Mouse (Mus musculus): ENCODE results near the gene Mllt6.
A peak's percentile ranks its signal among the peaks of the same experiment; 100 is the strongest.
"Not testable (repeated sequence)": the region's sequence is repeated elsewhere in the genome, so short reads cannot be mapped to it uniquely, and the experiment has no call there.

Mllt6 gene

DNA sequence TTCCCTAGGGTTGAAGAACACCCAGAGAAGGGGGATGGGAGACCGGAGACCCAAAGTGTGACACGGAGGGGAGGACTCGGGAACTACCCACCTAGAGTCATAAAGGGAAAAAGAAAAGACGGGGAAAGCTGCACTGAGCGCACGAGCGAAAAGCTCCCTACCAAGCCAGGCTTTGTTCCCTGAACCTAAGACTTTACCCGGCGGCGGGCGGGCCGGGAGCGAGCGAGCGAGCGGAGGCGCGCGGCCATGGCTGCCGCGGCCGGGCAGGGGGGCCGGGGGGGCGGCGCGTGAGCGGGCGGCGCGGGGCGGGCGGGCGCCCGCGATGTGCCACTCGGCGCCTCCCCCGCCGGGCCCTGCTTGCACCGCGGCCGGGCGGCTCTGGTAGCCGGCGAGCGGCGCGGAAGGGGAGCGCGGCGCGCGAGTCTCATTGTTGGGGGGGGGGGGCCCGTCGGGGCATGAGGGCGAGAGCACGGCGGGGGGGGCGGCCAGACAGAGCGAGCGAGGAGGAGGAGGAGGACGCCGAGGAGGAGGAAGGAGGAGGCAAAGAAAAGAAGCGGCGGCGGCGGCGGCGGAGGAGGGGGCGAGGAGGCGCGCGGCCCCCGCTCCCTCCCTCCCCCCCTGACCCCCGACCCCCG, at the start of gene Mllt6:
Gene Mllt6 (plus strand): TSS at position 522 of the 635 bp plus-strand sequence.
- peak; percentile 83 to 90 for DNase-seq

DNA sequence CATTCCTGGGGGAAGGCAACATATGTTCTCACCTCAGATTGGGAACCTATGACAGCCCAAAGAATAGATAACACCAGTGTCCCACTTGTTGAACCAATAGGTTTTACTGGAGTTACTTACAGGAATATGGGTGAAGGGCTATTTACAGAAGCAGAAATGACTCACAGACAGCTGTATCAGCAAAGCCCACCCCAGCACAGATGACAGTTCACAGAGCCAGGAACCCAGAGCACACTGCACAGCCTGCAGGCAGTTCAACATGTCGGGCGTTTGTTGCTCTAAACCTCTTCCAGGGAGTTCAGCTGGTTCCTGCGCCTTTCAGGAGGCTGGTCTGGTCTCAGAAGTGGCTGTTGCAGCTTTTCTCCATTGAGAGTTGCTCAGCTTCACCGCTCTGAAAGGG, 47.9 kb upstream of the Mllt6 start:
- no peak for DNase-seq

DNA sequence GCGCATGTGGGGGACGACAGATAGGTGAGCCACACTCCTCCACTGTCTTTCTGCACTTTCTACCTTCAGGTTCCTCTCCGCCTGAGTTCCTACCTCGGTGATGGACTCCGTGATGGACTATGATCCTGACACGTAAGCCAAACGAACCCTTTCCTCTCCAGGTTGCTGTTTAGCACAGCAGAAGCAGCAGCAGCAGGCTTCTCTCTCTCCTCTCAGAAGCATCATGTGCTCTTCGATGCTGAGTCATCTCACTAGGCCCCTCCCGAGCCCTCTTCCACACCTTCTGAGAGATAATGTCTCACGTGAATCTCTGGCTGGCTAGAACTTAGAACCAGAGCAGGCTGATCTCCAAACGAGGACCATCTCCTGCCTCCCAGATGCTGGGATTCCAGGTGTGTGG, 44.8 kb upstream of the Mllt6 start:
- DNase-seq: no peak

DNA sequence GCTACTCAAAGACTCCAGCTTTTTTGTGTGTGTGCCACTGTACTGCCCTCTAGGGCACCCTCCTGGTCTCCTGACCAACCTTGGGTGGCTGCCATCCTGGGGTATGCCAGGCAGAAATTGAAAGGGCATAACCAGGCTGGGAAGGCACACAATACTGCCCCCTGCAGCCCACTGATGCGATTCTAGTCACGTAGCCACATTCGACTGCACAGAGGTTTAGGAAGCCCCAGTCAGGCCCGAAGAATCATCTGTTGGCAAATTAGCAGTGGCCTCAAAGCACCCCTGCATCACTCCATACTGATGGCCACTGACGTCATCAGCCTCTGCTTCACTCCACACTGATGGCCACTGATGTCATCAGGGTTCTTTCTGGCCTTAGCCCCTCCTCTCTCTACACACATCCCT, 43.8 kb upstream of the Mllt6 start:
- DNase-seq: peak; percentile 81

DNA sequence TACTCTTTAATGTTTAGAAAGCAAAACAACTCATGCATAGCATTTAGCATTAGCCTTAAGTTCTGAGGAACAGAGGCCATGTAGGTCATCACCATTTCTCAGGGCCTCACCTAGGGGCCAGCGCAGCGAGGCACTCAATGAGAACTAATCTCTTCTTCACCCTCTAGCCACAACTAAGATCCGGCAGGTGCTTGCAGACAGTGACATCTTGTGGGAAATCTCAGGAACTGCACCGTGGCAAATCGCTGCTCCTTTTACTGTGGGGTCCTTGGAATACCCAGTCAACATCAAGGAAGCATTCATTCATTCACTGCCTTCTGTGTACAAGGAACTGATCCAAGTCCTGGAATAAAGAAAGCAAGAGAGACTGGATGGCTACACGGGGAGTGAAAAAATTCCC, 40.8 kb upstream of the Mllt6 start:
- peak; percentile 66 to 81 for DNase-seq

DNA sequence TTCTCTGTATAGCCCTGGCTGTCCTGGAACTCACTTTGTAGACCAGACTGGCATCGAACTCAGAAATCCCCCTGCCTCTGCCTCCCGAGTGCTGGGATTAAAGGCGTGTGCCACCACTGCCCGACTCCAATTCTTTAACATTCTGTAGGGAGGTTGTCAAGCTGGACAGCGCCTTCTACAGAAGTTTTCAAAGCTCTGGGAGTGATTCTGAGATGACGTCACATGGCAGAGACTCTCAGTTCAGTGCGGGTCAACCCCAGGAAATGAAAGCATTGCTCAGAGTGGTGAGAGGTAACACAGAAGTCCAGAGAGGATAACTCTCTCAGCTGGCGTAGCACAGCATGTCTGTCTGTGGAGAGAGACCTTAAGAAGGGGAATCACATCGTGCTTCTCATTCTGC, 40.0 kb upstream of the Mllt6 start:
- no peak for DNase-seq

DNA sequence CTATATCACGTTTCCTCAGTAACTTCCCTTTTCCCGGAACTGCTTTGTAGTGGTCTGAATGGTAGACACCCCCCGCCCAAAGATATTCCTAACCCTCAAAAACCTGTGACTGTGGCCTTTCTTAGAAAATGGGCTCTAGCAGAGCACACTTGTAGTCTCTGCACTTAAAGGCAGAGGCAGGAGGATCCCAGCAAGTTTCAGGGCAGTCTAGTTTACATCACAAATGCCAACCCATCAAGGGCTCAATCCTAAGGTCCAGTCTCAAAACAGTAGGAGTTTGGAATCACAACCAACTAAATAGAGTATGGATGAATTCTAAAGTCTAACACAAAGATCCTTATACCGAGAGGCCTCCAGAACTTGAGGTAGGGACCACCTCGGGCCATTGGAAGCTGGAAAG, 37.7 kb upstream of the Mllt6 start:
- no peak for DNase-seq

DNA sequence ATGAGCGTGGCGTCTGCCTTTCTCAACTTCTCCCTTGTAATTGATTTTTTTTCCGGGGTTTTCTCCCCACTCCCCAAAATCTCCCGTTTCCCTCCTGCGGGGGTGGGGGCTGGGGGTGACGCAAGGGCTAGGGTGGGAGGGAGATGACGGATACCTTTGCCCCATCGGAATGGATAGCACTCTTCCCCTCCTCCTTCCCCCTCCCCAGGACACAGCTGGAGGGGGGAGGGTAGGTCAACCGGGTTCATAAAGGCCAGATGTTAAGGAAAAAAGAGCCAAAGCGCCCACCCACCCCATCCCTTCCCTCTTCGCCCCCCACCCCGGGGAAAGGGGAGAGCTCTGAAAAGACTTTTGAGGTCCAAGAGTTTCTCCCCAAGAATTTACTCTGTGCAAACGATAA, 36.8 kb upstream of the Mllt6 start:
- DNase-seq: no peak

DNA sequence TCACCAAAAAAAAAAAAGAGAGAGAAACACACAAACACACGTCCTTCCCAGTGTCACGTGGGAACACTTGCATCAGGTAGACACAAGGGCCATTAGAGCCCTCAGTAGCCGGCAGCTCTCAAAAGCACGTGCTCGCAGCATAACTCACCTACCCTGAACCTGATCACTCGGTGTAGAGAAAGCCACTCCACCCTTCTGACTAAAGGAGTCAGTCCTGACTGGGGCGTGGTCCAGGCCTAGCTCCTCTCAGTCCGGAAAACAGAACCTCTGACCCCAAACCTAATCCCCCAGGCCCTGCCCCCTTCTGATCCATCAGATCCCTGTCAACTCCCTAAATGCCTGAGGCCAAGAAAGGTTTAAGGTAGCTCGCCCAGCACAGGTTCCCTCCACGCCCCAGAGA, 36.4 kb upstream of the Mllt6 start:
- peak in 1 of 2 experiments; percentile 60 for DNase-seq

DNA sequence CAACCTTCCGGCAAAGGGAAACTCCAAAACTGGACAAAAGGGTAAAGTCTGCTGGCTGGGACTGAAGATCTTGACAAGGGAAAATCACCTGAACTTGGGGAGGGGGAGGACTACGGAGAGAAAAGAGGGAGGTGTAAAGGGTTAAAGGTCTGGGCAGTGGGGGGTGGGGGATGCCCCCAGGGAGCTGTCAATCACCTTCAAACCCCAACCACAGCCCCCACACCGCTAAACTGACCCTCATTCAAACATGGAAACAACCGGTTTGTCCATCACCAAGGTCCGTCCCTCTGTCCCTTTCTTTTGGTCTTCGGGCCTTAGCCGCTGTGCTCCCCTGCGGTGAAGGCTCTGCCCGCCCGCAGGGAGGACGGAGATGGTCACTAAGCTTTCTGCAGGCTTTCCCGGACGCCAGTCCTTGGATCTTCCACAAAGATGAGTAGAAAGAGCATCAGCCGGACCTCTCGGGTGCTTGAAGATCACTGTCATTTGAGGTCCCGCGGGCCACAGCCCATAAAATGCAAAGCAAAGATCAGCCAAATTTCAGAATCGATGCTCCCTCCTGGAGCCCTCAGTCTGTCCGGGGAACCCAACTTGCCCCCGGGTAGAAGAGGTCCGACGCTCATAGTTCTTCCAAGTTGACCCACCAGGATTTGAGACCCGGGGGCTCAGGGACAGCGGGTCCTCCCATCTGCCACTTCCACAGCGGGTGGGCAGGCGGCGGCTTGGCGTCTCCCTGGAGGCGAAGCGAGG, 35.5 kb upstream of the Mllt6 start:
- no peak for DNase-seq

DNA sequence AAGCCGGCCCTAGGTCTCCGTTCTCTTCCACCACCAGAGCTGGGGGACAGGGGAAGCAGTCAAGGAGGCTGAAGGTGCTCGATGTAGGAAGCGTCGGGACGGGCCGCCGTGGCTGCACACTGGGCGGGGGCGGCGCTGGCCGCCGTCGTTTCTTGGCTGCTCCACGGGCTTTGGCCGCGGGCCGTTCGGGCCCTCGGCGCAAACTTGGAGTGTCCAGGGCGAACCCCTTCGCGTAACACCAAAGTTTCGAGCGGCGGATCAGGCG, 35.0 kb upstream of the Mllt6 start:
- peak in 1 of 2 experiments; percentile 25 for DNase-seq

DNA sequence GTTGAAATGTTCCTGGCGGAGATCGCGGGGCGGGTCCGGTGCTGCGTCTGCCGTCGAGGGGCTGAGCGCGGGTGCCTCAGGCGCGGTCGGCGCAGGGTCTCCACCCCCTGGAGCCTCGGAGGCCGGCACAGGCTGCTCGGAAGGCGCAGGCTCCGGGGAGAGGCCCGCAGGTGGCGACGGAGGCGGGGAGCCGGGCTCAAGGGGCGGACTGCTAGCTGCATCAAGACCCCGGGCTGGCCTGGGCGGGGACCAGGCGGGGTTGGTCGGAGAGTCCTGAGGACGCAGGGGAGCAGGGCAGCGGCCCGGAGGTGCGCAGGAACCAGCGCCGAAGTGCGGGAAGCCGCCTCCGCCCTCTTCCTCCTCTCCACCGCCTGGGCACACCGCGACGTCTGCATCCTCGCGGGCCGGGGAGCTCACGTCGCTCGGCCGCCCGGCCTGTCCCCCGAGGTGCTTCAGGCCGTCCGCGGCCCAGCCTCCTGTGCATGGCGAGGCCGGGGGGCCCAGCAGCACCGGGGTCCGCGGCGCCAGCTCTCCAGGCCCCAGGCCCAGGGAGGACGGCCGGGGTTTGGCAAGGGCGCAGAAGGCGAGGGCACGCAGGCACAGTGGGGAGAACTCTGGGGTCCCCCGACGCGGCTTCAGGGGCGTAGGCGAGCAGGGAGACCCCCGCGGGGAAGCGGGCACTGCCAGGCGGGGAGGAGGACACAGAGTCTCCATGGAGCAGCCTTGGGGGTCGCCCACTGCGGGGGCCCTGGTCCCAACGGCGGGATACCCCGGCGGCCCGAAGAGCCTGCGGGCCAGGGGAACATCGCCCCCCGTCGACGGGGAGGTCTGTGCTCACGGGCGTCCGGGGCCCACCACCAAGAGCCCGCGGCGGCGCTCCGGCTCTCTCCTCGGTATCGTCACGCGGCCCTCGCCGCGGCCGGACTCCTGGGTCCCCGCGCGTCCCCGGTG, 34.4 kb upstream of the Mllt6 start:
- peak; percentile 27 to 60 for DNase-seq

DNA sequence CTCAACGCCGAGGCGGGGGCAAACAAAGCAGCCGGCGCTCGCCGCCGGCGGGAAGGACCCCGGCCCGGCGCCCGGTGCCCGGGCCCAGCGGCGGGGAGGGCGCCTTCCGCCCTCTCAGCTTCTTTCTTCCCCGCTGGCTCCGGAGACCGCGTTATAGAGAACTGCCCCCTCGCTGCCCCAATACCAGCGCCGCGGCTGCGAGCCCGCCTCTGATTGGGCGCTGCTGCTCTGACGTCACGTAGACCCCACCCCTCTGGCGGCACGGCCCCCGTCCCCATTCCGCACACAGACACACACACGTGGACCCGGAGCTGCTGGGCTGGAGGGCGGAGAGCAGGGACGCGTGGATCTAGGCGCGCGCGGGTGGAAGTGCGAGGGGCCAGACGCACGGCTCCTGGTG, 33.6 kb upstream of the Mllt6 start, which contains the start of gene Epop:
Gene Epop (minus strand): TSS at position 127 of the 400 bp plus-strand sequence.
- DNase-seq: peak; percentile 91 to 93

DNA sequence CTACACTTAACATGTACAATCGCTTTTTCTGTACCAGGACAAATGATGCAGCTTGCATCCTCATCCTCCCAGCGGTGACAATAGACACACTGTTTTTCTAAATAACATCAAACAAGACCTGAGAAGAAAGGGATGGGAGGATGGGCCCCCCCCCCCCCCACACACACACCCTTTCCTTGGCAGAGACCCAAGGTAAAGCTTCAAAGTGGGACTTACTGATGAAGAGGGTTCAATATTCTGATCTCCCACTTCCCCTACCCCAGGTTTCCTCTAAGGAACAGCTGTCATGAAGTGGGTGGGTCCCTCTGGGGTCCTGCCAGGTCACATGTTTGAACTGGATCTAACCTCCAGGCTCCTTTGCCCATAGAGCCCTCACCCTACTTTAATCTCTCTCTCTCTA, 32.2 kb upstream of the Mllt6 start:
- no peak for DNase-seq

DNA sequence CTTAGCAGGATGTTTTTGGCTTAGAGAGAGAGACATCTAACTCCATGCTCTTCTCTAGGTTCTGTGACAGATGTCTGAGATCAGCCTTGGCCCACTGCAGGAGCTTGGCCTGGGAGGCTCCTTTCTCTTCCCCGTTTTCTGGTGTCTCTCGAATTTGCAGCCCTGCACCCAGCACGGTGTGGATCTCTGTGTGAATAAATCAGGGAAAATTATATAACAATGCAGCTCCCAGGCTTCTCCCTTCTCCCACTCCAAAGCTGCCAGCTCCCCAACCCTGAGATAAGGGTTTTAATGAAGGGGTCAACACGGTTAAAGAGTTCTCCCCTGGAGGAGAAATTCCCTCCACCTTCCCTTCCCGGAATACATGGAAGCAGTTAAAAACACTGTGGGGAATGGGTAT, 31.7 kb upstream of the Mllt6 start:
- DNase-seq: no peak

DNA sequence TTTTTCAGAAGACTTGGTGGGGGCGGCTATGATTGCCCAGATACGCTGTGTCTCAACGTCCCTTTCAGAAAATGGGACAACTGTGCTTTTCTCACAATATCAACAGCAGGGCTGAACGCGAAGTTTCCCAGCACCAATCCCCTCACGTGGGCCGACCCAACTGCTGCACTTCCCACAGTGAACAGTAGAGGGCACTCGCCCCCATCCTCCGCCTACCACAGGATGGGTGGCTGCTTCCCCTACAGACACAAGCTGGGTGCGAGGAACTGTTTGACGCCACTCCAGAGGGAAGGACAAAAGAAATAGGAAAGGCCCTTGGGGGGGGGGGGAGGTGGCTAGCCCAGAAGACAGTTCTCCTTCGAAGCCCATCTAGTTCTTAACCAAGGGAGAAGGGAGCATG, 31.3 kb upstream of the Mllt6 start:
- DNase-seq: peak; percentile 84 to 91

DNA sequence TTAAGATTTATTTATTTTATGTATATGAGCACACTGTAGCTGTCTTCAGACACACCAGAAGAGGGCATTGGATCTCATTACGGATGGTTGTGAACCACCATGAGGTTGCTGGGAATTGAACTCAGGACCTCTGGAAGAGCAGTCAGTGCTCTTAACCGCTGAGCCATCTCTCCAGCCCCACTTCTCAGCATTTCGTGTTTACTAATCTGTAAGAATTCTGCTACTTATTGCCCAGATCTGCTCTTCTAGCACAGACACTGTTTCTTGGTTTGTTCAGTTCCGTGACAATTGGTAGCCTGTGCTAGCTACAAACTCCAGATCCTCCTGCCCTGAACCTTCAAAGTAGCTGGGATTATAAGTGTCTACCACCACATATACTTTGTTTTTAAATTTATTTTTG, 30.8 kb upstream of the Mllt6 start:
- not testable (repeated sequence) for DNase-seq

DNA sequence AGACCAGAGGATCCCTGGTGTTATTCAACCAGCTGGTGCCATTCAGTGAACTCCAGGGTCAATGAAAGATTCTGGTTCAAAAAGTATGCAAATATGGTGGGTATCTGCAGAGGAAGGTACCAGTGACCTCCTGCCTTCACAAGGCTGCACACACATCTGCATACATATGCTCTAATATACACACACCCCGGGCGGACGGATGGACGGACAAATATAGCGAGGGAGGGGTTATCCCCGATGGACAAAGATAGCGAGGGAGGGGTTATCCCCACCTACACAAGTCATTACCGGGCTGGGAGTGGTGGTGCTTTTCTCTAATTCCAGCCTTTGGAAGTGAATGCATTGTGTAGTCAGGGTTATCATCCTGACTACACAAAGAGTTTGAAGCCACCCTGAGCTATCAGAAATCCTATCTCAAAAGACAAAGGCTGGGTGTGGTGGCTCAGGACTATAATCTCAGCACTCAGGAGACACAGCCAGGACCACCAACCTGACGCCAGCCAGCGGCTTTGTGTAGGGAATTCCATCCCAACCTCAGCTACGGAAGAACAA, 27.7 kb upstream of the Mllt6 start:
- DNase-seq: no peak

DNA sequence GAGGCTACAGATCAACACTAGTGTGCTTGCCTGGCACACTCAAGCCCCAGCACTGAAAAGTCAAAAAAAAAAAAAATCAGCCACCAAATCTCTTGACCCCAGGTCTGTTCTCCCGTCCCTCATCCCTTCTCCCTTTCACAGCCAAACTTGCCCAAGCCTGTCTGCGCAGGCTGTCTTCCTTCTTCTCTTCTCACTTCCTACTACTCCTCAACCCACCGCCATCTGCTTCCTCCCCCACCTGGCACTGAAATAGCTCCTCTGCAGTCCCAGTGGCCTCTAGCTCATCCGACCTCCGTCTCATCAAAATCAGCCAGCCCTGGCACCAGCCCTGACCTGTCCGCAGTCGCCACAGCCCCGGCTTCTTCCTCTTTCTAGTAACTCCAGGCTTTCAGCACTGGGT, 21.5 kb upstream of the Mllt6 start:
- DNase-seq: no peak

DNA sequence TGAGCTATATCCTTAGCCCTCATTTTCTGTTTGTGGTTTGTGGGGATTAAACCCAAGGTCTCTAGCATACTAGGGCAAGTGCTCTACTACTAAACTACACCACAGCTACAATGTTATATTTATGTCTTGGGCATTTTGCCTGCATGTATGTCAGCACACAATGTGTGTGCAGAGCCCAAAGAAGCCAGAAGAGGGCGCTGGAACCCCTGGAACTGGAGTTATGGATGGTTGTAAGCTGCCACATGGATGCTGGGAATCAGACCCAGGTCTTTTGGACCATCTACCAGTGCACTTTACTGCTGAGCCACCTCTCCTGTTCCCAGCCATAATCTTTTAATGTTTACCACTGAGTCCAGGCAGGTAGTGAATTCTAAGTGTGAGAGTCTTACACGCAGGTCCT, 20.5 kb upstream of the Mllt6 start:
- DNase-seq: no peak

DNA sequence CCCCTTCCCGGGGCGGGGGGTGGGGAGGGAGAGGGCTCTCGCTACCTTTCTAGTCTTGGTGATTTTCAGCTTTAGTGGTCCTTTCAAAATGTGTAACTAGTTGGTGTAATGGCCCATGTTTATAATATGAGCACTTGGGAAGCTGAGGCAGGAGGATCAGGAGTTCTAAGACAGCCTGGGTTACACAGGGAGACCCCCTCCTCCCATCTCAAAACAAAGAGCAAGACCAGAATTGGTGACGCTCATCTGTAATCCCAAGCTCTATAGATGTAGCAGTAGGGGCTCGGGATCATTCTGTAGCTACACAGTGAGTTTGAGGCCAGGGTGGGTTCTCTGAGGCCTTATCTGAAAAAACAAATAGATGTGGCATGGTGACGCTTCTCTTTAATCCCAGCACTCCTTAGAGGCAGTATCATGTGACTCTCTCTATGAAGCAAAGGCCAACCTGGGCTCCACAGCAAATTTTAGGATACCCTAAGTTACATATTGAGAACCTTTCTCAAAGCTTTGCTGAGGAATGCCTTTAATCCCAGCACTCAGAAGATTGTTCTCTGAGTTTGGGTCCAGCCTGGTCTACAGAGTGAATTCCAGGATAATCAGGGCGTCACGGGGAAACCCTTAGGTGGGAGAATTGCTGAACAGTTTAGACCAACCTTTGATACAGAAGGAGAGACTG, 19.7 kb upstream of the Mllt6 start:
- no peak for DNase-seq

DNA sequence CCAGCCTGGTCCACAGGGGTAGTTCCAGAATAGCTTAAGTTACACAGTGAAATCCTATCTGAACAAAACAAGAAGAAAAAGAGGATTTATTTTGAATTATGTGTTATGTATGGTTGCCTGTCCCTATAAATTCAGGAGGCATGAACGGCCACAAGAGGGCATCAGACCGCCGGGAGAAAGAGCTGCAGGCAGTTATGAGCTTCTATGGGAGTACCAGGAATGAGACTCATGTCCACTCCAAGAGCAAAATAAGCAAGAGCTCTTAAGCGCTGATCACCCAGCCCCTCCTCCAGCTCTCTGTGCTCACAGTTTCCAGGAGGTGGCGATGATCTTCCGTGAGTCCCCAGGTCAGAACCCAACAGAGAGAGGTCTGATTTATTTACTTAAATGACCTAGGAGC, 18.4 kb upstream of the Mllt6 start:
- DNase-seq: peak; percentile 73 to 82

DNA sequence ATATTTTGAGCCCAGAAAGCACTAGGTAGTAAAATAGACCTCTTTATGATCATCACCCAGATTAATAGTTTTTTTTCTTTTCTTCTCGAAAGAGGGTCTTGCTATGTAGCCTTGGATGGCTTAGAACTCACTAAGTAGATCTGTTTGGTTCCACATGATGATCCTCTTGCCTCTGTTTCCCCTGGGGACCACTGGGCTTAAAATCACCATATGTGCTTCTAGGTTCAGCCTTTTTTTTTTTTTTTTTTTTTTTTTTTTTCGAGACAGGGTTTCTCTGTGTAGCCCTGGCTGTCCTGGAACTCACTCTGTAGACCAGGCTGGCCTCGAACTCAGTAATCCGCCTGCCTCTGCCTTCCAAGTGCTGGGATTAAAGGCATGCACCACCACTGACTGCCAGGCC, 14.7 kb upstream of the Mllt6 start:
- DNase-seq: not testable (repeated sequence)

Measured in lung, postnatal 4 days (tissue).